Mouse (Mus musculus) cerebellum, adult 9-10 months (tissue): ENCODE measurements around the gene Esr1.

Source experiments
- DNase-seq: peaks from one replicate; pipeline ENCODE4 v3.0.0; 2022

Esr1 gene

DNA sequence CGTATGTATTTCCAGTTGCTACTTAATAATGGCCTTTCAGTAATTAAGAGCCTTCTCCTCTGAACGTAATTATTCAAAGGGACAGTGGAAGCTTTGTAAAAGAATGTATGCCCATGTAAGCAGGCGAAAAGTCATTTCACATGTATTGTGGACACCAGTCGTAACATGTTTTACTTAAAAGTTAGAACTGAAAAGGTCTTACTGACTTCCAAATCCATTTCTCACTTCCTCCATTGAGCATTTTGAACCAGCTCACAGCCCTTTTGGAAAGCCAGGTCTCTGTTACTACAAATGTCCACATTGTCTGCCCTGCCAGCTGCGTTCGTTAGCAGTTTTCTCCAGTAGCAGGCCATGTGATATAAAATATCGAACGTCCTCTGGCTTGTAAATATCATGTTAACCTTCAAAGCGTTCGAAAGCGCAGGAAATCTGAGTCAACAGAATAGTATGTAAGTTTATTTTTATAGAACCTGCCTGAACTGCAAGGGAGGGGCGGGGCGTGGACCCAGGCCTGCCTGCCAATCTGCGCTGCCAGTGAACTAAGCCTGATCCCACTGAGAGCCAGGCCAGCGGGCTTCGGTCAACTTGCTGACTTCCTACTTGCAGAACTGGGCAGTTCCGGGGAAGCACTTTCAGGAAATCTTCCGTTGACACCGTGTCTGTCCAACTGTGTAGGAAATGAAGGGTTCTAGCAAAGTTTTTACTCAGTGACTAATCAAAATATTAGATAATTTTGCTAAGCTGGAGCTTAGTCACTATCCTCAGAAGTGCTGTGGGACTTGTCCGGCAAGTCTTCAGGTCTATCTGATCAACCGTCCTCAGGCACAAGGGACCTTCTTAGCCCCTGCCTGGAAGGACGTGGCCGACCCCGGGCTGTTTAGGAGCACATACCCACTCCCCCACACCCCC lies 9.5 kb downstream of the Esr1 start:
- DNase-seq, result no peak

- DNase-seq, result no peak
Measured at GRCm38 (mm10) chr10:4621505-4621815, 10.1 kb downstream of the Esr1 start.

GRCm38 (mm10) chr10:4623319-4623718 lies 11.9 kb downstream of the Esr1 start:
- DNase-seq, result no peak

DNA sequence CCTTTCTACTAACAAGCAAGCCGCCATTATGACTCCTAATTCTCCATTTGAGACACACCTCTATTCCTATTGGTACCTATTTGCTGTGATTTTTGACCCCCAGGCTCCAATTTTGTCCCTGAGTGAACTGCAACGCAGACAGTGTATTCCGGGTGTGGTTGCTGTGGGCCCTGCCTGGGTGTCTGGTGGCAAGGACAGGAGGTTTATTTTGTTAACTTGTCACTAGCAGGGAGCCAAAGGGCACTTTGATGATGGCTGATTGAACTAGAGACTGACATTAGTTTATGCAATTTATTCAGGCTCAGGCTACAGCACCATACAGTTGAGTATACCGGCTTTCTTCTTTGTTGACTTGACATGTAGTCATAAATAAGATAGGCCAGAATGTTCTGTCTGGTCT lies 13.2 kb downstream of the Esr1 start:
- DNase-seq, result no peak

GRCm38 (mm10) chr10:4625300-4625699 lies 13.9 kb downstream of the Esr1 start:
- no peak for DNase-seq

GRCm38 (mm10) chr10:4626432-4626831 lies 15.0 kb downstream of the Esr1 start:
- no peak for DNase-seq

GRCm38 (mm10) chr10:4626996-4627395 lies 15.6 kb downstream of the Esr1 start:
- no peak for DNase-seq

- no peak for DNase-seq
Measured at GRCm38 (mm10) chr10:4627415-4627814, 16.0 kb downstream of the Esr1 start.

DNA sequence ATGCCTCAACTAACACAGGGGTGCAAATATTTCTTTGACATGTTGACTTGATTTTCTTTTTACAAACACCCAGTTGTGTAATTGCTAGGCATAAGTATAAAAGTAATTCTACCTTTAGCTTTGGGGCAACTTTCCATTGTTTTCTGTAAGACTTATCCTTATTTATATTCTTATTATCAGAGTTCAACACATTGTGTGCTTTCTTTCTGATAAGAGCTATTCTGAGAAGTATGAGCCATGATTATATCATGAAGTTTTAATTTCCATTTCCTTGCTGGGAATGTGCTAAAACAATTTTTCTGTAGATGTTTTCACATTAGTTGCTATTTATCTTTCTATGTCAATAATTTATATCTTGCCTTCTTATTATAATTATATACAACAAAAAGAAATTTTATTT lies 17.9 kb downstream of the Esr1 start:
- no peak for DNase-seq

DNA sequence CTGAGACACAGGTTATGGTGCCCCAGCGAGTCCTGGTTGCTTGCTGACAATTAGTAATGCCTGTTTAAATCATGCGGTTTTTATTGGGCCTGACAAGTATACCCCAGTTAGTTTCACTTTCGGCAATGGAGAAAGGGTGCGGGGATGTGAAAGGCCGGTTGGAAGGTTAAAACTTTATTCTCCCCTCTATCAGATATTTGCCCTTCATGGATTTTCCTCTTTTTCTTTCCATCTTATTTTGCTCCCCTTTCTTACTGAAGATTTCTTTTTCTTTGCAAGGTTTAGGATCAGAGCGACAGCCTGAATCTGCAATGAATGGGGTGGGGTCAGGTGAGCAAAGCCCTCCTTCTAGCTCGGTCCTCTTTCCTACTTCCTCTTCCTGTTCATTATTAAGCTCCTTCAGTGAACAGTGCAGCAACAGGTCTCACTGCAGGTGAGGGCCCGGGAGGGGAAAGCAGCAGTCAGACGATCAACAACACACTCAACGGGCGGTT lies 20.9 kb downstream of the Esr1 start:
- no peak for DNase-seq

DNA sequence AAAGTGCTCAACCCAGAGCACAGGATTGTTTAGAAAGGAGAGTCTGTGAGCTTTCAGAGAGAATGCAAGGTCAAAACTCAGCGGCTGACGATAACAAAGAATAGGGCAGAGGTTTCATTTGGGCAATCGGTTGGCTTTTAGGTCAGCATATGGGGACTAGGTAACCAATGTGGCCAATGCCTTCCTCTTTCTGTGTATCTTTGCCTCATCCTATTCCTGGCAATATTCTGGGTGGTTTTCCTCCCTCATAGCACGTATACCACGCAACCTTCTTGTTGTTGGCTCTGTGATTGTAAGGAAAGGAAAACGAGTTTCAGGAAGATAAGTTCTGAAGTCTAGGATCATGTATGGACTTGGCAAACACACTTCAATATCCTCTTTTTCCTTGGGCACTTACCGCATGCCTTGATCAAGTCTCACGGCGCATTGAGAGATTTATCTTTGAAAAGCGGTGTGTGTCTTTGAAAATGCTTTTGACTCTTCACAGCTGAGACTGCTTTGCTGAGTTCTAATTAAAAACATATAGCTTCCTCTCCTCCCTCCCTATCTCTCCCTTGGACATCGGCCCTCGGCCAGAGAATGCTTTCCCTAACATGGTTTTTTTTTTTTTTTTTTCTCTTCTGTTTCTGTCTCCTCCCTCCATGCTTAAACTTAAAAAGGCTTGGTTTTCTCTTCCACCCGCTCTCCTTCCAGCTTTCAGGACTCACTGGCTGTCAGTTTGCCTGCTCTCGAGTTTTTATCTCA lies 22.1 kb downstream of the Esr1 start:
- no peak for DNase-seq

DNA sequence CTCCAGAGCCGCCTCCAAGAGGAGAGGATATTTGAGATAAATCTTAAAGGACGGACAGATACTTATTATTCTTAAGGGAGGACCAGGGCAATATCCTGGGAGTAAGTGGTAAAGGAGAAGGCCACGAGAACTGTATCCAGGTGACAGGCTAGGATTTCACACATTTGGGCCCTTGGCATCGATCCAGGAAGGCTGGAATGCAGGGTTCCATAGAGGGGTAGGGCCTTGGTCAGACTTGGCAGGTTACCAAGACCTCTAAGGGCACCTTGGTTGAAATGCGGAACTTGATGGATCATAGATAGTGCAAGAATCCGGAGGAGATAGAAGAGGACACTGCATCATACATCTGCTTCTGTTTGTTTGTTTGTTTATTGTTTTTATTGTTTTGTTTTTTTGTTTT lies 24.3 kb downstream of the Esr1 start:
- DNase-seq, result no peak

DNA sequence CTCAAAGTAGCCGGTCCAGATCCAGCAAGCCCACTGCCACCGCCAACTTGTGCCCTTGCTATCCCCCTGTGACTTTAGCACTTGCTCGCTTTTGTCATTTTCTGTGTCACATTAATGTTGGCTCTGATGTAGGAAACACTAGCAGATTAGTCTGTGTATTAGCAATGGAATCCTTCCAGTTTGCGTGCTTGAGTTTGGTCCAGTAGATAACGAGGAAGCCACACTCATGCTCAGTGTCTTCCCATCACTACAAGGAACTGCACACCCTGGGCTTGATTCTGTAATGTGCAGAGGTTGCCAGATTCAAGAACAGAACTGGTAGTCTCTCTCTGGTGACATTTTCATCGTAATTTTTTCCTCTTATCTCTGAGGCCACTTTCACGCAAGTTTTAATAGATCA lies 34.7 kb downstream of the Esr1 start:
- no peak for DNase-seq

DNA sequence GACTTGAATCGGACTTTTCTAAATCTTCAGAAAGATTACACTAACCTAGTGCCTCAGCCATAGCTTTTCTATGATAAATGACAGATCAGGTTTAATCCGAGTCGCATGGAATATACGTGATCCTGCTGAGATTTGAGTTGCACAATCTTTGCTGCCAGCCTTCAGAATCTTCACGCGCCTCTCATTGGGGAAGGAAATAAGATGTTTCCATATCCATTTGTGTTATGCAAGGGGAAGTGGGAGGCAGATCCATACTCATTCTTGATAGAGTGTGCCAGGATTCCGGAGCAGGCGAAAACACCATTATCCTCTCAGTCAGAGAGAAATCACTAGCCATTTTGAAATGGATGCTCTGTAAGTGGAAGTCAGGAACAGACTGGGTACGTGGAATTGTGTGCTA lies 35.5 kb downstream of the Esr1 start:
- no peak for DNase-seq

DNA sequence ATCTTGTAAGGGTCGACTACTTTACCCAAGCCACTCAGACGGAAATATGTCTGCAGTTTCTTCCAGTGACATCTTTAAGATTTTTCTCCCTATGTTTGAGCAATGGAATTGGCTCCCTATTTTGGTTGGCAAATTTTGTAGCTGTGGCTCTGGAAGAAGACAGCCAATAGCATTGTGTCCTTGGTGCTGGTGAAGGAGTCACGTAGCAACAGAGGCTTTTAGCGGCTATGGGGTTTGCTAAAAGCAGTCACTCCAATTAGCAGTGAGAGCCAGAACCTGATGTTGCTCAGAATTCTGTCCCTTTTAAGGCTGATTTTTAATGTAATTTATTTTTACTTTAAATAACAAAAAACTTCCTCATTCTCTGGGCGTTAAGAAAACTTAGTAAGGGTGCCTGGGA lies 54.0 kb downstream of the Esr1 start:
- DNase-seq, result no peak

- no peak for DNase-seq
Measured at GRCm38 (mm10) chr10:4667006-4667405, 55.6 kb downstream of the Esr1 start.

GRCm38 (mm10) chr10:4670053-4670452 lies 58.7 kb downstream of the Esr1 start:
- DNase-seq, result no peak

- no peak for DNase-seq
Measured at GRCm38 (mm10) chr10:4671876-4672275, 60.5 kb downstream of the Esr1 start.

DNA sequence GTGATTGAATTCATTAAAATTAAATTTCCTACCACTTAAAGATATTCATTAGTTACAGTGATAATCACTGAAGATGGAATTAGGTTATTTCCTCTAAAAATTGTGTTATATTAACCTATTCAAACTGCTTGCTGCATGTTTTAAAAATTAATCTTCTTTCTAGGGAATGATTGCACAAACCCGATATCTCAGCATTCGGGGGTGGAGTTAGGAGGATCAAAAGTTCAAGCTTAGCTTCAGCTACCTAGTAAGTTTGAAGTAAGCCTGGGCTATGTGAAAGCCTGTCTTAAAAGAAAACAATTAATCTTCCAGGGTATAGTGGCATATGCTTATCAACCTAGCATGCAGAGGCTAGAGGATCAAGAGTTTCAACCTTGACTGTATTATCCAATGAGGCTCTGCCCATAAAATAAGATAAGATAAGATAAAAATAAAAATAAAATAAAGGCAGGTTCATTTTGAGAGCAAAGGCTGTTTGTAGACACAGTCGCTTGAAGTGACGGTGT lies 62.0 kb downstream of the Esr1 start:
- no peak for DNase-seq

DNA sequence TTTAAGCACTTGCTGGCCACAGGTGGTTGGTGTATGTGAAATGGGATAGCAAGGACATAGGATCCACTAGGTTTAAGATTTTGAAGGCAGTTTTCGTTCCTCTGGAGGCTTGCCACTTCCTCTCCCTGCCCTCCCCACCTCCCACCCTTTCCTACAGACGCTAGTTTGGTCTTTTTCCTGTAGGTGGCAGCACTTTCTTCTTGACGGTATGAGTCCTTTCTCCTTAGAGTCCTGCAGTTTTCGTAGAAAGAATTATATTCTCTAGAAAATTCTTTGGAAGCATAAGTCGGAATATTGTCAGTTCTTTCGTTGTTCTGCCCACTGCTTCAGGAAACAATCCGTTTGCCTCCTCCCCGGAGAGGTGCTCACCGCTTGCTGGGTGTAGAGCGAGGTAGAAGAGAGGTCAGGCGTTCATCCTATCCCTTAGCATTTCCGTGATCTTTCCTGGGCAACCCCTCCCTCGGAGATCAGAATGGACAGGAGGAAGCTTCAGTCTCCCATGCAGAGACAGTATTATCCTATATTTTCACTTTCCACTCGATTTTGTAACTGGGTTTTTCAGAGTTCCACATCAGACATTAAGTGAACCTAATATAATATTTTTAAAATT lies 63.7 kb downstream of the Esr1 start:
- DNase-seq, result peak; percentile 50

DNA sequence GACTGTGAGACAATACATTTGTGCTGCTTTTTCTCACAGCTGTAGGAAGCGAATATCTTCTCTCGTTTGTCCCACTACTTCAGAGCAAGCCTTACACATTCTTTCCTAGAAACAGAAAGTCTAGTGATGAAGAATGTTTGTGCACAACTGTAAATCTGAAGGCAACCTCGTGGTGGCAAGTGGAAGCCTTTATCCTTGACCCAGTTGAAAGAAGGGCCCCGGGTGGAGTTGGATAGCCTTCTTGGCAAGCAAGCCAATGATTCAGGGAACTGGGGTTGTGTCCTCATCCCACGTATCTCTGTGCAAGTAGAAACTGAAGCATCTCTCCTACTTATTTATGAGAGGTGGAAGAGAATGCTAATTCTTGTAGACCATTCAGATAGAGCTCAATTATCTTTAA lies 71.7 kb downstream of the Esr1 start:
- DNase-seq, result no peak

GRCm38 (mm10) chr10:4683711-4684265 lies 72.4 kb downstream of the Esr1 start:
- DNase-seq, result peak; percentile 63

DNA sequence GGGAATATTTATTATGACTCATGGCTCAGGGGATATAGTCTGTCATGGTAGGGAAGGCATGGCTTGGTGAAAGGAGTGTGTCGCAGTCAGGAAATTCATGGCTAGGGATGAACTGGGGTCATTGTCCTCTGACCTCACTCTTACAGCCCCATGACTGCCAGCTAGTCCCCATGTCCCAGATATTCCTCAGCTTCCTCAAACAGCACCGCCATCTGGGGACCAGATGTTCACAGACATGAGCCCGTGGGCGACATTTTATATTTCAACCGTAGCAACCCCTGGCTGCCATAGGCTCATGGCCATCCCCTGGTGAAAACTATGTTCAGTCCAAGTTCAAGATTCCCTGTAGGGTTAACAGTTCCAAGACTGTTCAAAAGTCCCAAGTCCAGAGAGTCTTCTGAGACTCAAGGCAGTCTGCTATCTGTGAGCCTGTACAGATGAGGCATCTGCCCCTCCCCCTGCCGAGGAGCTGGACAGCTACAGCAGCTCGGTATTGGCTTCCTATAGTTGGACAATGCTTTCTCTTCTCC lies 83.0 kb downstream of the Esr1 start:
- no peak for DNase-seq
